Mouse (Mus musculus) forebrain, postnatal 0 days (tissue): ENCODE measurements around the gene Mipol1. TPM values are rescaled to one million over a fixed set of nuclear protein-coding genes. Genes with fewer than 3 reads are reported as not detected.

ENCODE experiments used
- ATAC-seq: fragments of 200-750 bp; cut with Nextera tagmentation; 2 replicates; pipeline ENCODE4 v1.8.0; 2017; ENCODE audit warnings: mild to moderate bottlenecking, moderate library complexity
- DNase-seq: peaks from one replicate; pipeline ENCODE4 v3.0.0-alpha.2; 2015
- H3K27ac ChIP-seq: fragments of 300-500 bp; sonication (generic); 2 replicates; pipeline ENCODE4 v1.5.1; 2014; ENCODE audit warnings: low read depth, mild to moderate bottlenecking, antibody characterized with exemption, low read length, moderate library complexity, mixed read lengths
- H3K27me3 ChIP-seq: fragments of 300-500 bp; sonication (generic); 2 replicates; pipeline ENCODE4 v1.6.1; 2014; ENCODE audit warnings: mild to moderate bottlenecking, low read length, mixed read lengths; ENCODE audit not compliant: insufficient read depth
- H3K36me3 ChIP-seq: fragments of 300-500 bp; sonication (generic); 2 replicates; pipeline ENCODE4 v1.6.1; 2014; ENCODE audit warnings: mild to moderate bottlenecking, moderate library complexity; ENCODE audit not compliant: insufficient read depth
- H3K4me1 ChIP-seq: fragments of 300-500 bp; sonication (generic); 2 replicates; pipeline ENCODE4 v1.6.1; 2014; ENCODE audit warnings: antibody characterized with exemption; ENCODE audit not compliant: insufficient read depth
- H3K4me2 ChIP-seq: fragments of 300-500 bp; sonication (generic); 2 replicates; pipeline ENCODE4 v1.6.1; 2014; ENCODE audit warnings: low read depth, mild to moderate bottlenecking, moderate library complexity
- H3K4me3 ChIP-seq: fragments of 300-500 bp; sonication (generic); 2 replicates; pipeline ENCODE4 v1.5.1; 2014; ENCODE audit warnings: low read depth, low read length, mixed read lengths
- H3K9ac ChIP-seq: fragments of 300-500 bp; sonication (generic); 2 replicates; pipeline ENCODE4 v1.6.1; 2014; ENCODE audit warnings: mild to moderate bottlenecking
- H3K9me3 ChIP-seq: fragments of 300-500 bp; sonication (generic); 2 replicates; pipeline ENCODE4 v1.6.1; 2016; ENCODE audit warnings: low read length
- CTCF ChIP-seq: sonication (generic); IDR thresholded peaks from 2 replicates; pipeline ENCODE4 v1.5.1; 2016; ENCODE audit warnings: antibody characterized with exemption, control low read depth, low read depth
- WGBS: fragments of 180-500 bp; shearing (Covaris S2); extraction: QIAGEN DNeasy Blood & Tissue Kit; methylation state at CpG from one replicate; pipeline ENCODE4 v1.1.7; 2014; 5-methylcytosine and 5-hydroxymethylcytosine counted together
- polyA plus RNA-seq: library from polyadenylated mRNA; unstranded; fragments of >200 nt; fragmentation: Nextera tagmentation; extraction: Ambion mirVana; gene quantifications from 2 replicates; pipeline ENCODE4 v1.2.1, GENCODE M21; 2015
- total RNA-seq: library from RNA; depleted of rRNA; stranded (reverse); fragments of >200 nt; gene quantifications from 2 replicates; pipeline ENCODE4 v1.2.3, GENCODE M21; 2014

Gene Mipol1
- total and polyA plus RNA-seq, 2 experiments from 2014 or later, result 4.5 to 7.1 TPM

- Histone ChIP-seq H3K4me1 (no peaks in the 10 kb centered on the region), H3K9ac (no peak overlapping the region), H3K4me3 (no peak overlapping the region), H3K27ac (no peak overlapping the region), H3K9me3 (no peaks in the 10 kb centered on the region), H3K27me3 (no peaks in the 10 kb centered on the region), H3K36me3 (no peaks in the 10 kb centered on the region), H3K4me2 (no peak overlapping the region)
- 48% methylated on average over 12 of the region's 12 CpGs for WGBS
- ATAC-seq, result no peak
- DNase-seq, result no peak
- TF ChIP-seq CTCF, result no peak
These were observed 285.6 kb downstream of the Mipol1 start for GRCm38 (mm10) chr12:57515702-57516377.

- Histone ChIP-seq H3K9me3 (no peaks in the 10 kb centered on the region), H3K9ac (no peak overlapping the region), H3K27ac (no peak overlapping the region), H3K27me3 (peaks cover 16% of the 10 kb centered on the region), H3K4me2 (no peak overlapping the region), H3K4me1 (no peaks in the 10 kb centered on the region), H3K4me3 (no peak overlapping the region), H3K36me3 (no peaks in the 10 kb centered on the region)
- ATAC-seq (no peak), DNase-seq (no peak)
- WGBS, result 81% methylated on average over 4 of the region's 4 CpGs
- no peak for TF ChIP-seq CTCF
These were observed 298.1 kb downstream of the Mipol1 start for GRCm38 (mm10) chr12:57528335-57528734.

GRCm38 (mm10) chr12:57530474-57530873 is 300.2 kb downstream of the Mipol1 start:
- ATAC-seq (peak; percentile 66; the same call in 1 of the 2 replicates), DNase-seq (no peak)
- Histone ChIP-seq H3K9me3 (no peaks in the 10 kb centered on the region), H3K27me3 (peaks cover 38% of the 10 kb centered on the region), H3K4me3 (no peak overlapping the region), H3K9ac (no peak overlapping the region), H3K36me3 (no peaks in the 10 kb centered on the region), H3K27ac (no peak overlapping the region), H3K4me2 (no peak overlapping the region), H3K4me1 (no peaks in the 10 kb centered on the region)
- WGBS, result 5% methylated on average over 9 of the region's 9 CpGs
- TF ChIP-seq CTCF, result no peak

GRCm38 (mm10) chr12:57534517-57534878 is 304.3 kb downstream of the Mipol1 start:
- no peak overlapping the region for H3K4me2 ChIP-seq
- 8% methylated on average over 5 of the region's 6 CpGs for WGBS
- DNase-seq (no peak), ATAC-seq (no peak)
- no peaks in the 10 kb centered on the region for H3K4me1 ChIP-seq
- H3K27ac ChIP-seq, result no peak overlapping the region
- no peak for TF ChIP-seq CTCF
- H3K27me3 ChIP-seq, result peaks cover 58% of the 10 kb centered on the region
- H3K9ac ChIP-seq, result no peak overlapping the region
- no peaks in the 10 kb centered on the region for H3K36me3 ChIP-seq
- H3K4me3 ChIP-seq, result no peak overlapping the region
- H3K9me3 ChIP-seq, result no peaks in the 10 kb centered on the region

- 2% methylated on average over 35 of the region's 39 CpGs for WGBS
- peaks cover 61% of the 10 kb centered on the region for H3K27me3 ChIP-seq
- no peak overlapping the region for H3K4me3 ChIP-seq
- no peaks in the 10 kb centered on the region for H3K9me3 ChIP-seq
- H3K4me1 ChIP-seq, result no peaks in the 10 kb centered on the region
- no peak overlapping the region for H3K4me2 ChIP-seq
- DNase-seq, result no peak
- no peak for TF ChIP-seq CTCF
- no peaks in the 10 kb centered on the region for H3K36me3 ChIP-seq
- peak; percentile 25; the same call in 1 of the 2 replicates for ATAC-seq
- H3K9ac ChIP-seq, result no peak overlapping the region
- H3K27ac ChIP-seq, result no peak overlapping the region
These were observed 304.8 kb downstream of the Mipol1 start for GRCm38 (mm10) chr12:57534879-57535611.

- H3K27me3 ChIP-seq, result peaks cover 69% of the 10 kb centered on the region
- H3K9me3 ChIP-seq, result no peaks in the 10 kb centered on the region
- no peaks in the 10 kb centered on the region for H3K36me3 ChIP-seq
- no peak overlapping the region for H3K27ac ChIP-seq
- WGBS, result 3% methylated on average over 25 of the region's 25 CpGs
- no peak overlapping the region for H3K4me3 ChIP-seq
- no peak overlapping the region for H3K9ac ChIP-seq
- TF ChIP-seq CTCF, result no peak
- DNase-seq (peak; percentile 64), ATAC-seq (no peak)
- H3K4me1 ChIP-seq, result no peaks in the 10 kb centered on the region
- H3K4me2 ChIP-seq, result no peak overlapping the region
These were observed 306.1 kb downstream of the Mipol1 start for GRCm38 (mm10) chr12:57536056-57536908.
